Mouse (Mus musculus): Measurements from ENCODE around the gene Crtc1. TPM values are rescaled to one million over a fixed set of nuclear protein-coding genes. Genes with fewer than 3 reads are reported as not detected.

Gene Crtc1
- polyA plus RNA-seq, 1 experiment from 2014 or later, result 7.0 TPM

DNA sequence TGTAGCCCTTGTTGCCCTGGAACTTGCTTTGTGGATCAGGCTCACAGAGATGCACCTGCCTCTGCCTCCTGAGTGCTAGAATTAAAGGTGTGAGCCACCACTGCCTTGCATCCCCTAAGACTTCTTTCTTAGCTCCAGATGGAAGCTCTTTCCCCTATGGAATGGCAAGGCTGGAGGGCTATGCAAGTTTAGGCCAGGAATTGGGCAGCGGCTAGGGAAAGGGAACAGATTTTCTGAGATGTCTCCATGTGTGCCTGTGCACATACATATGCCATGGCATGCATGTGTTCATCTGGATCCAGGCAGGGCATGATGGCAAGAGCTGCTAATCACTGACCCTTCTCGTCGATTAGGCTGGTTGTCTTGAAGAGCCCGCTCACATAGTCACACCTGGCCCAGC, 26.3 kb upstream of the Crtc1 start:
- H3K9me3 ChIP-seq (ENCODE audit: low read length), result no peaks in the 10 kb centered on the region
- no peak for DNase-seq (ENCODE audit: low spot score)
- H3K4me3 ChIP-seq (ENCODE audit: low read depth, low read length), result no peak overlapping the region
- H3K27me3 ChIP-seq (replicated peaks; ENCODE audit: insufficient read depth, low read length), result no peaks in the 10 kb centered on the region
- no peak overlapping the region for H3K4me2 ChIP-seq (replicated peaks; ENCODE audit: low read depth, low read length)
- TF ChIP-seq CTCF (IDR thresholded peaks at IDR 0.05) (no peak), EP300 (IDR thresholded peaks at IDR 0.05) (no peak)
- no peaks in the 10 kb centered on the region for H3K36me3 ChIP-seq (ENCODE audit: insufficient read depth, low read length)
- no peak for ATAC-seq
- WGBS, result 96% methylated on average over 4 of the region's 4 CpGs
- peaks cover 18% of the 10 kb centered on the region; the same call in 1 of the 2 replicates for H3K4me1 ChIP-seq (ENCODE audit: insufficient read depth, low read depth, low read length)
- H3K27ac ChIP-seq (ENCODE audit: low read length), result no peak overlapping the region
- no peak overlapping the region for H3K9ac ChIP-seq (replicated peaks; ENCODE audit: low read depth)

DNA sequence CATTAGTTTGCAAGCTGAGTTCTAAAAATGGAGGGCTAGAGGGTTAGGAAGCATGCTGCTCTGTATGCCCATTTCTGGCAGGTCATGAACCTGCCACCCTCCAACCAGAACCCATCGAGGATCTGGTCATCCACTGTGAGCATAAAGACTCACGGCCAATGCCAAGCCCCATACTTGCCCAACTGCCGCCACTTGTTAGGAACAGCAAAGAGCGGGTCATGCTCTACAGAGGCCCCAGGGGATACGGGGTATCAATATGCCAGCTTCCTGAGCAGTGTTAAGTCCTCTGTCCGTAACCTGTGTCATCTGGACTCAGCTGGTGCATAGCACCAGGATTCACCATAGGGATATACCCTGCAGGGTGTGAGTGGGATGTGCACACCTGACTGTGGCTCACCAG, 24.8 kb upstream of the Crtc1 start:
- no peaks in the 10 kb centered on the region for H3K36me3 ChIP-seq (ENCODE audit: insufficient read depth, low read length)
- H3K9ac ChIP-seq (replicated peaks; ENCODE audit: low read depth), result no peak overlapping the region
- H3K9me3 ChIP-seq (ENCODE audit: low read length), result no peaks in the 10 kb centered on the region
- no peak overlapping the region for H3K4me2 ChIP-seq (replicated peaks; ENCODE audit: low read depth, low read length)
- no peak for ATAC-seq
- no peak for TF ChIP-seq CTCF (IDR thresholded peaks at IDR 0.05)
- no peak for TF ChIP-seq EP300 (IDR thresholded peaks at IDR 0.05)
- WGBS, result 91% methylated on average over 6 of the region's 6 CpGs
- H3K27ac ChIP-seq (ENCODE audit: low read length), result no peak overlapping the region
- no peak for DNase-seq (ENCODE audit: low spot score)
- H3K27me3 ChIP-seq (replicated peaks; ENCODE audit: insufficient read depth, low read length), result no peaks in the 10 kb centered on the region
- peaks cover 11% of the 10 kb centered on the region; the same call in 1 of the 2 replicates for H3K4me1 ChIP-seq (ENCODE audit: insufficient read depth, low read depth, low read length)
- no peak overlapping the region for H3K4me3 ChIP-seq (ENCODE audit: low read depth, low read length)

DNA sequence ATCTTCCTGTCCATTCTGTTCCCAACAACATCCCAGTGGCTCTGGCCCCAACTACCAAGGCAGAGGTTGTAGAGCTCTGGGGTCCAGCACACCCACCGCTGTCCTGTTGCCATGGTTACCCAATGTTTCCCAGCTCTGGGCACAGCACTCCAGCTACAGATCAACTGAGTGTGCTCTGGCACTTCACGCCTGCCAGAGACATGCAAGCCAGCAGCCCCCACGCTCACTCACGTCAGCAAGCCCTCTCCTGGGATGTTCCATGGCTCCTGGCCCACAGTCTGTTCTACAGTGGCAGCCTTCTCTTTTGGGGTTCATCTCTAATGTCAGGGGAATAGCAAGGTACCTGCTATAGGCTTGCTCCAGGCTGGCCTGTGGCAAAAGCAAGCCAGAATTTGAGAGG, 23.9 kb upstream of the Crtc1 start:
- Histone ChIP-seq H3K4me1 (ENCODE audit: insufficient read depth, low read depth, low read length) (peaks cover 11% of the 10 kb centered on the region; the same call in 1 of the 2 replicates), H3K27ac (ENCODE audit: low read length) (no peak overlapping the region), H3K4me3 (ENCODE audit: low read depth, low read length) (no peak overlapping the region), H3K4me2 (replicated peaks; ENCODE audit: low read depth, low read length) (no peak overlapping the region), H3K27me3 (replicated peaks; ENCODE audit: insufficient read depth, low read length) (no peaks in the 10 kb centered on the region), H3K9me3 (ENCODE audit: low read length) (no peaks in the 10 kb centered on the region), H3K36me3 (ENCODE audit: insufficient read depth, low read length) (no peaks in the 10 kb centered on the region), H3K9ac (replicated peaks; ENCODE audit: low read depth) (no peak overlapping the region)
- DNase-seq (ENCODE audit: low spot score) (no peak), ATAC-seq (no peak)
- TF ChIP-seq CTCF (IDR thresholded peaks at IDR 0.05) (no peak), EP300 (IDR thresholded peaks at IDR 0.05) (no peak)
- 62% methylated on average over 4 of the region's 4 CpGs for WGBS

DNA sequence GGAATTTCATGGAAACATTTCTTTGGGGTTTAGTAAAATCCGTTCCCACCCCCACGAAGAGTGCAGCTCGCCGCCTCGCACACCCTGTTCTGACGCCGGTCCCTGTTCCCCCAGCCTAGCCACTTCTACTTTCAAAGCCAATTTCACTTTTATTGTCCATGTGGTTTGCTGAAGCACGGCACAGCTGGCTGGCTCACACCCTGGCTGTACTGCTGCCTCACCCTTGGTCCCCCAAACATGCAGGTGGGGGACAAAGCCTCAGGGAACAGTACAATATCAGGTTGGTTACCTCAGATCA, 23.1 kb upstream of the Crtc1 start:
- WGBS, result 93% methylated on average over 8 of the region's 8 CpGs
- Histone ChIP-seq H3K36me3 (ENCODE audit: insufficient read depth, low read length) (no peaks in the 10 kb centered on the region), H3K4me3 (ENCODE audit: low read depth, low read length) (no peak overlapping the region), H3K9me3 (ENCODE audit: low read length) (no peaks in the 10 kb centered on the region), H3K27ac (ENCODE audit: low read length) (no peak overlapping the region), H3K9ac (replicated peaks; ENCODE audit: low read depth) (no peak overlapping the region), H3K4me1 (ENCODE audit: insufficient read depth, low read depth, low read length) (peaks cover 6% of the 10 kb centered on the region; the same call in 1 of the 2 replicates), H3K4me2 (replicated peaks; ENCODE audit: low read depth, low read length) (no peak overlapping the region), H3K27me3 (replicated peaks; ENCODE audit: insufficient read depth, low read length) (no peaks in the 10 kb centered on the region)
- no peak for ATAC-seq
- DNase-seq (ENCODE audit: low spot score), result no peak
- no peak for TF ChIP-seq EP300 (IDR thresholded peaks at IDR 0.05)

DNA sequence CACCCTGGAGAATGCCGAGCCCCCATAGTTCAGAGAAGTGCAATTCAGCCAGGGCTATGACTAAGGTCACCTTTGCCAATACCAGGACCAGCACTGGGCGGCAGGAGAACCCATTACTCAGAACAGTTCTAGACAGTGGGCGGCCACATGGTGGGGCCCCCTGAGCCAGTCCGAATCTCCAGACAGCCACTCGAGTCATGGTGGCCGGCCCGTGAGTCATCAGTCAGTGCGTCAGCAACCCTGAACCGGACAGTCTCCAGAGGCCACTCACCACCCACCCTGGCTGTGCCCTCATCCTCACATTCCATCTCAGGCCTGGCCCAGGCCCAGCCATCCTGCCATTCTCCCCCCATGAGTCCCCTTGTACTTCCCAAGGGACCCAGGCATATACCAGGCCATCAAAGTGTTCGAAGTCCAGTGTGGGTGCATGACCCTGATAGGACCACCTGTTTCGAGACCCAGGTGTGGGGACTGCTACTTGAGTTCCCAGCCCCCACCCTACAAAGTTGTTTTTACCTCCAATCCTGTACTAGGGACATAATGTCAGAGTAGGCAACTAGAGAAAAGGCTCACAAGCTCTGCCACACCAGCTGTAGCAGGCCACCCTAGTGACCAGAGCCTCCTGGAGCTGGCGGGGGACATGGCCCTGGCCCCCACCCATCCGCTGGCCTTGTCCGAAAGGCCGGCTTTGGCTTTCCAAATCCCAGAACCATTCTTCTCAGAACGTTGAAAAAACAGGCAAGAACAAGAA, 22.6 kb upstream of the Crtc1 start:
- peak; percentile 62 for ATAC-seq
- no peaks in the 10 kb centered on the region for H3K9me3 ChIP-seq (ENCODE audit: low read length)
- H3K27me3 ChIP-seq (replicated peaks; ENCODE audit: insufficient read depth, low read length), result no peaks in the 10 kb centered on the region
- no peak overlapping the region for H3K9ac ChIP-seq (replicated peaks; ENCODE audit: low read depth)
- DNase-seq (ENCODE audit: low spot score), result peak; percentile 21
- no peak overlapping the region for H3K4me2 ChIP-seq (replicated peaks; ENCODE audit: low read depth, low read length)
- no peaks in the 10 kb centered on the region for H3K36me3 ChIP-seq (ENCODE audit: insufficient read depth, low read length)
- WGBS, result 76% methylated on average over 16 of the region's 16 CpGs
- peaks cover under 1% of the 10 kb centered on the region; the same call in 1 of the 2 replicates for H3K4me1 ChIP-seq (ENCODE audit: insufficient read depth, low read depth, low read length)
- TF ChIP-seq EP300 (IDR thresholded peaks at IDR 0.05) (peak; percentile 63), CTCF (IDR thresholded peaks at IDR 0.05) (no peak)
- no peak overlapping the region for H3K4me3 ChIP-seq (ENCODE audit: low read depth, low read length)
- H3K27ac ChIP-seq (ENCODE audit: low read length), result 0 out of 2 replicates have a peak overlapping the region, but pooled peaks have one; percentile 55

DNA sequence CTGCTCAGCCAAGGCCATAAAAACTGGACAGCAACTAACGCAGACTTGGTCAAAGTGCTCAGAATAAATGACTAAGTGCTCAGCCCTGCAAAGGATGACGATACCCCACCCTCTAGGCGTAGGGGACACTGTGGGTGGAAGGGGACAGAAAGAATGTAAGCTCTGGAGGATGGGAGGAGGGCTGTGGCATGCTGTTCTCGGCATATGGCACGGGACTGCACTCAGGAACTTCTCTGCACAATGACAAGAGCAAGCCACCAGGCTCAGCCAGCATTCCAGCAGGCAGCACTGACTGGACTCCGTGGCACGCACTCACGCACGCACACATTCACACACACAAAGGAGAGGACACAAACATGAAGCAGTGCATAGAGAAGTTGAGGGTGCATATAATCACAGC, 21.2 kb upstream of the Crtc1 start:
- peak; percentile 44 for DNase-seq (ENCODE audit: low spot score)
- H3K4me2 ChIP-seq (replicated peaks; ENCODE audit: low read depth, low read length), result no peak overlapping the region

More for the DNA sequence above, 21.2 kb upstream of the Crtc1 start:
- no peaks in the 10 kb centered on the region for H3K36me3 ChIP-seq (ENCODE audit: insufficient read depth, low read length)
- no peak overlapping the region for H3K9ac ChIP-seq (replicated peaks; ENCODE audit: low read depth)
- H3K27me3 ChIP-seq (replicated peaks; ENCODE audit: insufficient read depth, low read length), result no peaks in the 10 kb centered on the region
- ATAC-seq, result peak; percentile 79
- no peaks in the 10 kb centered on the region for H3K9me3 ChIP-seq (ENCODE audit: low read length)
- H3K4me1 ChIP-seq (ENCODE audit: insufficient read depth, low read depth, low read length), result no peaks in the 10 kb centered on the region
- H3K27ac ChIP-seq (ENCODE audit: low read length), result peak overlapping the region; percentile 55; the same call in 1 of the 2 replicates
- TF ChIP-seq EP300 (IDR thresholded peaks at IDR 0.05) (peak; percentile 82), CTCF (IDR thresholded peaks at IDR 0.05) (no peak)
- WGBS, result 67% methylated on average over 9 of the region's 9 CpGs
- H3K4me3 ChIP-seq (ENCODE audit: low read depth, low read length), result no peak overlapping the region

Measured in lung, postnatal 0 days (tissue).